Mouse (Mus musculus) cortical plate, adult 2 months (tissue): ENCODE data around the gene Spata31d1a.

ENCODE experiments used
- CTCF ChIP-seq: fragments of 200-500 bp; IDR thresholded peaks from 2 replicates; pipeline ENCODE4 v1.5.1; 2011; ENCODE audit warnings: mild to moderate bottlenecking, control low read depth, low read length; ENCODE audit not compliant: insufficient read depth; ENCODE audit errors: extremely low read depth
- POLR2A ChIP-seq: fragments of 200-500 bp; IDR thresholded peaks from 2 replicates; pipeline ENCODE4 v1.6.1; 2011; ENCODE audit warnings: mild to moderate bottlenecking, low read length, control low read depth; ENCODE audit not compliant: insufficient read depth; ENCODE audit errors: extremely low read depth

- TF ChIP-seq CTCF = no peak
- no peak for TF ChIP-seq POLR2A
These were observed 33.6 kb downstream of the Spata31d1a start for GRCm38 (mm10) chr13:59676316-59677229.
